Mouse (Mus musculus) megakaryocyte, embryonic 14.5 days (primary cell): ENCODE data around the gene Slco2b1. TPM values are rescaled to one million over a fixed set of nuclear protein-coding genes. Genes with fewer than 3 reads are reported as not detected.
A peak's percentile ranks its signal among the peaks of the same experiment; 100 is the strongest.
"Not testable (repeated sequence)": the region's sequence is repeated elsewhere in the genome, so short reads cannot be mapped to it uniquely, and the experiment has no call there.

Source experiments
- H3K27me3 ChIP-seq: replicated peaks from 2 replicates; pipeline ENCODE3; 2012; ENCODE audit warnings: inconsistent platforms
- H3K36me3 ChIP-seq: replicated peaks from 2 replicates; pipeline ENCODE3; 2012; ENCODE audit warnings: low read length, inconsistent platforms, mixed read lengths
- H3K4me1 ChIP-seq: 2 replicates; pipeline ENCODE4 v1.6.1; 2012; ENCODE audit warnings: inconsistent platforms
- H3K4me3 ChIP-seq: replicated peaks from 2 replicates; pipeline ENCODE3; 2012; ENCODE audit warnings: moderate library complexity, mild to moderate bottlenecking, inconsistent platforms
- H3K9me3 ChIP-seq: 2 replicates; pipeline ENCODE4 v1.6.1; 2012; ENCODE audit warnings: inconsistent platforms
- FLI1 ChIP-seq: IDR thresholded peaks from 2 replicates; pipeline ENCODE4 v1.6.1; 2012; ENCODE audit warnings: low read length, inconsistent platforms, mixed read lengths
- GATA1 ChIP-seq: IDR thresholded peaks from 3 replicates; pipeline ENCODE4 v1.6.1; 2012; ENCODE audit warnings: mixed read lengths, low read length, inconsistent platforms, borderline replicate concordance
- polyA plus RNA-seq: library from polyadenylated mRNA; stranded (reverse); fragments of >175 nt; gene quantifications from 2 replicates; pipeline ENCODE4 v1.2.3, GENCODE M21; 2012; ENCODE audit warnings: low replicate concordance; ENCODE audit not compliant: insufficient read depth

Slco2b1 gene
- polyA plus RNA-seq, 1 experiment: 4.3 TPM

- no peaks in the 10 kb centered on the region for H3K36me3 ChIP-seq
- H3K27me3 ChIP-seq: peaks cover 29% of the 10 kb centered on the region
- no peaks in the 10 kb centered on the region for H3K9me3 ChIP-seq
- no peak overlapping the region for H3K4me3 ChIP-seq
- no peak for TF ChIP-seq FLI1
- H3K4me1 ChIP-seq: peaks cover 87% of the 10 kb centered on the region
These were observed 3.5 kb downstream of the Slco2b1 start for GRCm38 (mm10) chr7:99707671-99708070.

DNA sequence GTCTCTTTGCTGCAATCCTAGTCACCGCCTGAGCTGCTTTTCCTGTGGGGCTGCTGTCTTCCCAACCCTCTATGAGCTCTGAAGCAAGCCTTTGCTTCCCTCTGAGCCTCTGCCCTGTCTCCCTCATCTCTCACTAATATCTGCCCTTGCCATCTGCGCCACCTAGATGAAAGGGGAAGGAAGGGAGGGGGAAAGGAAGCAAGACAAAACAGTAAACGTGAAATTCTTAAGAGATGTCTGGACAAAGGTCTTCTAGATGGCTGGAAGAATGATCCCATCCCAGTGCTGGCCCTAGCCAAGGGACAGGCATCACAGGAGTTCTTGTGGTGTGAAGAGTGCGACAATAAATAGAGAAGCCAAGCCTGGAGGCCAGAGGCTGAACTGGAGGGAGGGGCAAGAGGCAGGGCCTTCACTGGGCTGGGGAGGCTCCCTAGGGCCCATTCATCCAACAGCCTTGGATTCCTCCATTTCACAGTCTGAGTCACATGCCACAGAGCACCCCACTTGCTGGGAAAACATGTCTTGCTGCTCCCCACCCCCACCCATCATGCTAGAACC is 4.0 kb downstream of the Slco2b1 start:
- TF ChIP-seq GATA1: no peak
- H3K36me3 ChIP-seq: no peaks in the 10 kb centered on the region
- H3K9me3 ChIP-seq: no peaks in the 10 kb centered on the region
- peak overlapping the region; percentile 86 for H3K4me3 ChIP-seq
- H3K4me1 ChIP-seq: peaks cover 90% of the 10 kb centered on the region
- H3K27me3 ChIP-seq: peaks cover 29% of the 10 kb centered on the region

- H3K4me1 ChIP-seq: peaks cover 89% of the 10 kb centered on the region
- H3K9me3 ChIP-seq: no peaks in the 10 kb centered on the region
- H3K36me3 ChIP-seq: no peaks in the 10 kb centered on the region
- peak overlapping the region; percentile 86 for H3K4me3 ChIP-seq
- no peak for TF ChIP-seq FLI1
- TF ChIP-seq GATA1: no peak
- H3K27me3 ChIP-seq: peaks cover 31% of the 10 kb centered on the region
These were observed 4.7 kb downstream of the Slco2b1 start for GRCm38 (mm10) chr7:99706341-99707037.

GRCm38 (mm10) chr7:99704736-99705519 is 6.2 kb downstream of the Slco2b1 start:
- H3K36me3 ChIP-seq: no peaks in the 10 kb centered on the region
- TF ChIP-seq GATA1 (no peak), FLI1 (no peak)
- no peaks in the 10 kb centered on the region for H3K9me3 ChIP-seq
- H3K4me1 ChIP-seq: peaks cover 78% of the 10 kb centered on the region
- peaks cover 31% of the 10 kb centered on the region for H3K27me3 ChIP-seq
- H3K4me3 ChIP-seq: peak overlapping the region; percentile 65

GRCm38 (mm10) chr7:99702201-99702600 is 8.9 kb downstream of the Slco2b1 start:
- no peak for TF ChIP-seq GATA1
- no peaks in the 10 kb centered on the region for H3K36me3 ChIP-seq
- peaks cover 52% of the 10 kb centered on the region for H3K4me1 ChIP-seq
- peaks cover 33% of the 10 kb centered on the region for H3K27me3 ChIP-seq
- no peak overlapping the region for H3K4me3 ChIP-seq
- H3K9me3 ChIP-seq: no peaks in the 10 kb centered on the region

- peaks cover 43% of the 10 kb centered on the region for H3K4me1 ChIP-seq
- H3K4me3 ChIP-seq: no peak overlapping the region
- no peaks in the 10 kb centered on the region for H3K36me3 ChIP-seq
- TF ChIP-seq GATA1: no peak
- TF ChIP-seq FLI1: no peak
- H3K27me3 ChIP-seq: peaks cover 47% of the 10 kb centered on the region
- no peaks in the 10 kb centered on the region for H3K9me3 ChIP-seq
These were observed 10.5 kb downstream of the Slco2b1 start for GRCm38 (mm10) chr7:99700641-99701040.

DNA sequence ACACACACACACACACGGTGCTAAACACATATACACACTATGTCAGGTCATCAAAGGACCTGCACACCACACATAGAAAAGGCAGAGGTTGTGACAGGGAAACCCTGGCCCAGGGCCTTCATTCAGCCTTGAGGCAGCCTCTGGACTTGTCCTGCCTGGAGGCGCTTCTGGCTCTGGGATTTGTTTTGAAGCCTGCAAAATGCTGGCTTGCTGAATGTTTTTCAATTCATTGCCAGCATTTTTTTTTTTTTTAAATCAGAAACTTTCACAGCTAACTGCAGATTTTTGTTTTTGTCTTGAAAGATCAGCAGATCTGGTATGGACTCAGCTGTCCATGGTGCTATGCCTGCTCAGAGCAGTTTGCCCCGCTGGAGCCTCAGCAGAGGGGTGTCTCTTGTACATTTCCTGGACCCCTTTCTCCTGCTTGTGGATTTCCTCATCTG is 11.4 kb downstream of the Slco2b1 start:
- peaks cover 34% of the 10 kb centered on the region for H3K4me1 ChIP-seq
- H3K9me3 ChIP-seq: no peaks in the 10 kb centered on the region
- TF ChIP-seq FLI1 (no peak), GATA1 (no peak)
- peaks cover 53% of the 10 kb centered on the region for H3K27me3 ChIP-seq
- no peaks in the 10 kb centered on the region for H3K36me3 ChIP-seq
- H3K4me3 ChIP-seq: no peak overlapping the region

DNA sequence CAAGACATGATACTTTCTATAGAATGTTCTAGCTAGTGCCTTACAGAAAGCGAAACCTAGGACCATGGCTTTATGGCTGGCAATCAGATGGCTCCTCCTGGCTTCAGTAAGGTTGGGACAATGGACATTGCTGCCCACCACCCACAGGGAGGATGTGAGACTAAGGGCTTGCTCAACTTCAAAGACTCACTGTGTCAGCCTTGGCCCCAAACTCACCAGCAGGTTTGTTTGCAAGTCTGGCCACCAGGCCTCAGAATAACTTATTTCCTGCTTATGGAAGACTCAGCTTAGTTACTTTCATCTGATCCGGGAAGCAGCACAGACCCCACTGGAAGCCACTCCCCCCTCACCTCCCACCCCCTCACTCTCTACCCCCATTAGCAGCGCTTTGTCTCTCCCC is 12.0 kb downstream of the Slco2b1 start:
- TF ChIP-seq FLI1: no peak
- no peak for TF ChIP-seq GATA1
- Histone ChIP-seq H3K4me3 (no peak overlapping the region), H3K4me1 (peaks cover 28% of the 10 kb centered on the region), H3K27me3 (peaks cover 55% of the 10 kb centered on the region), H3K36me3 (no peaks in the 10 kb centered on the region), H3K9me3 (no peaks in the 10 kb centered on the region)

DNA sequence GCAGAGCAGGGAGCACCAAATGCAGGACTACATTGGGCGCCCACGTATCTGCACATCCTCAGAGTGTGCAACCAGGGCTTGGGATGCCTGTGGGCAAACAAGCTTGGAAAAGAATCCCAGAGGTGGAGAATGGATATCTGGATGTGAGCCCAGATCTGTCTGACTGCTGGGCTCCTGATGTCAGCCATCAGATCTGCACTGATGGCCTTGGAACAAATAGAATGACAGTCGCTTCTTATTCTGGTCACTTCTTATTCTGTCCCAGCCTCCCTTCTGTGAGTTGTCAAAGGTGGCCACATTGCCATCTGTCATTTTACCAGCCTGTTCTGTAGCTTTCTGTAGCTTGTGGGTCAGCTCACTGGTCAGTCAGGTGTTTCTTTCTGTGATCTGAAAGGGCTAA is 12.6 kb downstream of the Slco2b1 start:
- peaks cover 57% of the 10 kb centered on the region for H3K27me3 ChIP-seq
- H3K9me3 ChIP-seq: no peaks in the 10 kb centered on the region
- no peaks in the 10 kb centered on the region for H3K36me3 ChIP-seq
- no peak for TF ChIP-seq FLI1
- no peak for TF ChIP-seq GATA1
- H3K4me3 ChIP-seq: no peak overlapping the region
- H3K4me1 ChIP-seq: peaks cover 23% of the 10 kb centered on the region

- Histone ChIP-seq H3K27me3 (peaks cover 57% of the 10 kb centered on the region), H3K4me1 (peaks cover 15% of the 10 kb centered on the region), H3K9me3 (no peaks in the 10 kb centered on the region), H3K4me3 (no peak overlapping the region), H3K36me3 (no peaks in the 10 kb centered on the region)
- TF ChIP-seq GATA1: no peak
- no peak for TF ChIP-seq FLI1
These were observed 15.6 kb downstream of the Slco2b1 start for GRCm38 (mm10) chr7:99695471-99696057.

- H3K4me3 ChIP-seq, H3K36me3 ChIP-seq, H3K9me3 ChIP-seq: not testable (repeated sequence)
- H3K27me3 ChIP-seq: peaks cover 65% of the 10 kb centered on the region
- peaks cover 14% of the 10 kb centered on the region for H3K4me1 ChIP-seq
These were observed 16.7 kb downstream of the Slco2b1 start for GRCm38 (mm10) chr7:99694424-99694823.
